Mouse (Mus musculus) embryo, embryonic 11.5 days (tissue): ENCODE measurements around the gene Dbn1.
A peak's percentile ranks its signal among the peaks of the same experiment; 100 is the strongest.

Source experiments
- DNase-seq: peaks from one replicate; pipeline ENCODE4 v3.0.0-alpha.2; 2012; ENCODE audit warnings: low read depth, low spot score

Dbn1 gene

GRCm38 (mm10) chr13:55510668-55511491 is 23.0 kb upstream of the Dbn1 start:
- DNase-seq = peak; percentile 37

DNA sequence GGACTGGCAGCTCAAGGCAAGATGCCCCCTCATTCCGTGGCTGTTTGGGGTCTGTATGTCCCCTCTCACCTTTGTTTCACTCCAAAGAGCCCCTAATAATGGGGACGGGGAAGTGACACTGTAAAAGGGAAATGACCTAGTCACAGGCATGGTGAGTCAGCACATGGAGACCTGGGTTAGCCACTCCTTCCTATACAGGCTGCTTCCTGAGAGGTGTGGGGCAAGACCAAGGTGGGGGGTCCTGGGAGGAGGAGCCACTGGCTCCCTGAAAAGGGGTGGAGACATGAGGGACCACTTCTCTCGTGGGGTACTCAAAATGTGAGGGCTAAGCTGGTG is 22.4 kb upstream of the Dbn1 start:
- no peak for DNase-seq

- no peak for DNase-seq
Measured at GRCm38 (mm10) chr13:55508531-55508930, 20.6 kb upstream of the Dbn1 start.

DNA sequence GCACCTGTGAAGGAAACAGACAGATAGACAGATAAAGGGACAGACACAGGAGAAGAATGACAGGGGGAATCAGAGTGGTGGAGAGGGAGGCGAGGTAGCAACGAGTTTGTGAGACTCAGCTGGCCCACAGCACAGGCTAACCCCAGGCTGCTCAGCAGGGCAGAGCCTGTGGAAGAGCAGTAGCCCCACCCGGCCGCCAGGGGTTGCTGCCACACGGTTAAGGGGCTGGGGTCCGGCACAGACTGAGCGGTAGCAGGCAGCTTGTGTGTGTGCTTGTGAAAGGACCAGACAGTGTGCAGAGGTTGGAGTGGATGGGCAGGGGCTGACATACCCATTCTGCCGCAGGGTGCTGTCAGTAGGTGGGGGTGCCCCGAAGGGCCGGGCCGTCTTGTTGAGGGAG is 20.0 kb upstream of the Dbn1 start:
- DNase-seq = no peak

- no peak for DNase-seq
Measured at GRCm38 (mm10) chr13:55506697-55507096, 18.8 kb upstream of the Dbn1 start.

- DNase-seq = no peak
Measured at GRCm38 (mm10) chr13:55505810-55506209, 17.9 kb upstream of the Dbn1 start.

DNA sequence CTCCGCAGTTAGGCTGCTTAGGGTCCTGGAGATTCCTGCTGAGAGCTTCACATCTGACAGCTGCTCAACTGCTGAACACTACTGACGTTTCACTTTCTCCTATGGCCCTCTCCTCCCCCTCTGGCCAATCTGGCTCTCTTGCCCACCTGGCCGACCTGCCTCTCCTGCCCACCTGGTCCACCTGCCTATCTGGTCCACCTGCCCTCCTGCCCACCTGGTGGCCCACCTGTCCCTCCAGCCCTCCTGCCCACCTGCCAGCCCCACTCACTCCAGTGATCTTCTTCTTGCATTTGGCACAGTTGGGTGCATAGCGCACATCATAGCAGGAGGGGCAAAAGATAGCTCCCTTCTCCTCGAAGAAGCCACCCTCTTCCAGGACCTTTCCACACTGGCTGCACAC is 16.5 kb upstream of the Dbn1 start:
- no peak for DNase-seq

GRCm38 (mm10) chr13:55502405-55502804 is 14.5 kb upstream of the Dbn1 start:
- no peak for DNase-seq

GRCm38 (mm10) chr13:55500575-55500974 is 12.7 kb upstream of the Dbn1 start:
- no peak for DNase-seq

- no peak for DNase-seq
Measured at GRCm38 (mm10) chr13:55498906-55499305, 11.0 kb upstream of the Dbn1 start.

DNA sequence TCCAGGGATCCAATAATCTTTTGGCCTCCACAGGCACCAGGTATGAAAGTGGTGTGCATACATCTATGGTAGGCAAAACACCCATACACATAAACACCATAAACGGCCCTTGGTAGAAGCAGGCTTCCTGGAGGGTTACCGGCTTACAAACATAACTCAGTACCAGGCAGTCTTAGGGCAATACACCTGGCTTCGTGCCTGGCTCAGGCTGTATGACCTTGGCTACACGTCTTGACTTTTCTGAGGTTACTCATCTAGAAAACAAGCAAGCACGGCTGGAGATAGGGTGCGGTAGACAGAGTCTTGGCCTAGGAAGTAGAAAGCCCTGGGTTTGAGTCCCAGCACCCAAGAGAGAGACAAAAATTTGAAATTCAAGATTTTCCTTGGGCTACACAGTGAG is 8.8 kb upstream of the Dbn1 start:
- DNase-seq = no peak

DNA sequence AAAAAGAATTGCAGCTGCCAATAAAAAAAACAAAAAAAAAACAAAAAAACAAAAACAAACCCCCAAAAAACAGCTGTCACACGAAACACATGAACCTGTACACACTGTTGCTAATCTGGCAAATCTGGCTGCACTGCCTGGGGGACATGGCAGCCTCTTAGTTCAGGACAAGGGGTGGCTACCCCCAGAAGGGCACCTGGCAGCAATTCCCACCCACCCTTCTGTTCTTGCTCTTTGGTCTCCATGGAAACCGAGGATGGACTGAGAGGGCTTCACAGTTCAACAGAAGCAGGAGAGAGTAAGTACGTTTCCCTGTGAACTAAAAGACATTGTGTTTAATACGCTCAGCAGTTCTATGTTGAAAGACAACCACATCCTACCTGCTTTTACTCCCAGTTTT is 7.8 kb upstream of the Dbn1 start:
- no peak for DNase-seq

DNA sequence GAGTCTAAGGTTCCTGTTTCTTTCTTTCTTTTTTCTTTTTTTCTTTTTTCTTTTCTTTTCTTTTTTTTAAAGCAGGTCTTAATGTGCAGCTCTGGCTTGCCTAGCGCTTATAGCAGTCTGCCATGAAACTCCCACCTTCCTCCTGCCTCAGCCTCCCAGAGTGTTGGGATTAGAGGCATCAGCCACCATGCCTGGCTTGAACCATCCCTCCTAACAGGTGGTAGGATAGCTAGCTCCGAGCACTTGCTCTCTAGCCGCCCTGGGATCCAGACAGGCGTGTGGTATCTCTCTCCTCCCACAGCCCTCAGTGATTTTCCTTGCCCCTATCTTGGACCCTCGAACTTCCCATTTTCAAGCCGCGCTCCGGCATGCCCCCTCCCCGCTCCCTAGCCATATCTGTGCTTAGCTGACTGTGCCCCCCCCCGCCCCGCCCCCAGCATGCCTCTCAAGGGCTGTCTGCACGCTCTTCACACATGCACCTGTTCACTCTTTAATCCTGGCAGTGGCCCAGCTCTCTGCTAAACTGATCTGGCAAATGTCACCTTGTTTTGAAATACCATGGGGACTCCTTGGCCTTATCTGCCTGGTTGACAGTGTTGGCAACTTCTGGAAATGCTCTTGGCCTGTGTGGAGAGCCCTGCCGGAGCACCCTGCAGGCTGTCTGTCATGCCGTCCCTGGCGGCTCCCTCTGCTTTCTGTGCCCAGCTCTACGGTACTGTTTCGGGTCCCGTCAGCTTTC is 7.1 kb upstream of the Dbn1 start:
- DNase-seq = no peak

DNA sequence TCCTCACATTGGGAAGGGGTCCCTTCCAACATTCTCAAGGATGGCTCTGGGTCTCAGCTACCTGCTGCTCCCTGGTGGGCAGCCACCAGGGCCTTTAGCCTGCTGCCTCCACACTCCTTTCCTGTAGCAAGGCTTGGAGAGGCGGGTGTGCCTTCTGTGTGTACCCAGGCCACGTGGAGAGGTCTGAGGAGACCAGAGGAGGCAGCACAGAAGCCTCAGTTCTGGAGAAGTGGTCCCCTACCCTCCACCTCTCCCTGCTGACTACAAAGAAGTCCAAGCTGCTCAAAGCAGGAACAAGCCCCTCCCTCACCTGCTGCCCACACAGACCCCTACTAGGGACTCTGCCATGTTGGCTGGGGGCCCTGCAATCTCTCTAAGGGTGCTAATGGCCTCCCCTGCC is 6.3 kb upstream of the Dbn1 start:
- no peak for DNase-seq

DNA sequence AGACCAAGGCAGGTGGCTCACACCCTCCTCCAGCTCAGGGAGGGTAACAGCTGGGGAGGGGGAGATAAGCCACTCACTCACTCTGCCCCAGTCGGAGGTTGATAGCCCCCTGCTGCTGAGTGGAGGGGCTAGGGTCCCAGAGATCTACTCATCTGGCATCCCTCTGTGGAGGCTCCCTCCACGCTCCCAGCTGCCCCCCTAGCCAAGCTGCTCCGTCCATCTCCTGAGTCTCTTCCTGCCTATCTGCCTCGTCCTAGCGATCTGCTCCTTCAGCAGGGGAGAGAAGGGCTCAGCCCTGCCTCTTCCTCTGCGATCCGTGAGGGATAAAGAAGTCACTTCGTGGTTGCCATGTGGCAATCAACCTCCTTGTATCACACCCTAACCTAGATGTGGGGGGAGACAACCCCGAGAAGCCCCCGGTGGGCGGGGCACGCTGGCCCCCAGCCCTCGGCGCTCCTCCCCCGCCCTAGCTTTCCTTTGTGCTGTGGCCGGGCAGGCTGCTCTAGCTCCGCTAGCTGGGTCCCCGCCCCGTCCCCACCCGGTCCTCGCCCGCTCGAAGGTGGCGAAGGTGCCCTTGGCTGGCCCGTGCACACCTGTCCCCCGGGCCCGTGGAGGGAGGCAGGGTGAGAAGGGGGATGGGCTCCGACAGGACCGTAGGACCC is 864 bp downstream of the Dbn1 start:
- DNase-seq = no peak

DNA sequence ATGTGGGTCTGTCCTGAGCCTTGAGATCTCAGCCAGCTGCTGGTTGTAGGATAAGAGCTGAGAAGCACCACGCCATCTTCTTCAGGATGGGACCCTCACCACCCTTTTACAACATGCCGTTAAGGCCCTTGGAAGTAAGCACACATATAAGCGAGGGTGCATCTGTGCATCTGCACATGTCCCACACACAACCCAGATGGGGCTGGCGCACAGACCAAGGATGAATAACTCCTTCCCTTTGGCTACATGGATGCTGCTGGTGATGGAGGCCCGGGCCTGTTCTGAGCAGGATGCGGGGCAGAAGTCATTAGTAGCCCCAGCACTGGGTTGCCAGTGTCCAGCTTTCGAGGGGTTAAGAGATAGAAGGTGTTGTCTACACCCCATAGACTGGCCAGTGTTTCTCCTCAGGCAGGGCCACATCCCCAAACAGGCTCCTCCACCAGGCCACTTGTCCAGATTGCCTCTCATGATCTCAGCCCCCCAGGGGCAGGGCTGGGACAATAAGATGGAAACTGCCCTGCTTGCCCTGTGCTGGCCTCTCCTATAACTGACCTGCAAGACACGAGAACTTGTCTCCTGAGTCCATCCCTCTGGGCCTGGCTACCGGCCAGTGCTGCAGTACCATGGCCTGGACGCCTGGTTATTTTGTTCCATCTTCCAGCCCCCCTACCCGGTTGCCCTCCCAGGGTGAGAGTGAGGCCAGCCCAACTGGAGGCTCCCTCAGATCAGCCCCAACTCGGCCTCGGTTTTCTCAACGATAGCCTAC is 1.7 kb downstream of the Dbn1 start:
- no peak for DNase-seq

DNA sequence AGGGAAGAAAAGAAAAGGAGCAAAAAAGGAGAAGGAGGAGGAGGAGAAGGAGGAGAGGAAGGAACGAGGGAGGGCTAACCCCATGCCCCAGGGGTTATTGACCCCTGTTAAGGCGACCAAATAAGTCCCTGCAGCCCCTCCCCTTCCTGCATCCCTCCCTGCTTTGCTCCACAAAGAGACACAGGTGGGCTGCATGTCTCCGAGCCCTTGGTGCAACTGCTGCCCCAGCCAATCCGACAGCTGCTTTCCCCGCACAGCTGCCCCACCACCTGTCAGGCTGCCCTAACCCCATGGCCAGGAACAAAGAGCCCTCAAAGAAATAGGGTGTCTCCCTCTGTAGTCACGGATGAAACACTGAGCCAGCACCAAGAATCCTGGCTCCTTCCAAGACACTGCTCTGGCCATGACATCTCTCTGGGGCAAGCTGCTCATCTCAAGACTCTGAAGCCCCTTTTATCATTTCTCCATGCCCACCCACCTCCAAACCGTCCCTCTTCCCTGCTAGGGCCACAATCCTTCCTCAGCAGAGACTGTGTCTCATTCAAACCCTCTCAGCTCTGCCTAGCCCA is 3.3 kb downstream of the Dbn1 start:
- no peak for DNase-seq

- DNase-seq = no peak
Measured at GRCm38 (mm10) chr13:55483593-55483992, 4.3 kb downstream of the Dbn1 start.

- no peak for DNase-seq
Measured at GRCm38 (mm10) chr13:55483071-55483470, 4.8 kb downstream of the Dbn1 start.

DNA sequence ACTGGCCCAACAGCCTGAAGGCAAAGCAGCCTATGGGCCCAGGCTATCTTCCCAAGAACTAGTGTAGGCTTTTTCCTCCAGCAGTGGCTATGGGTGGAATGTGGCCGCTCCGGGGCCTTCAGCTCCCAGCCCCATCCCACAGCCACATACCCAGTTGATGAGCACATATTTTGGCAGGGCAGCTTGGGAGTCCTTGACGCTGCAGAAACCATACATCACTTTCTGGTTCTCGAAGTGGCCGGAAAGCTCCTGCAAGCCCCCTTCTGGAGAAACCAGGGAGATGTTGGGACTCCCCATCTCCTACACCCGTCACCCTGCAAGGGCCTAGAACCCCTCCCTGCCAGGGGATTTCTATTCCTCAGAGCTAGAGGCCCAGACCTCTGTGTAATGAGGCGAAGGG is 5.4 kb downstream of the Dbn1 start:
- DNase-seq = no peak

GRCm38 (mm10) chr13:55479929-55480328 is 8.0 kb downstream of the Dbn1 start:
- DNase-seq = no peak

DNA sequence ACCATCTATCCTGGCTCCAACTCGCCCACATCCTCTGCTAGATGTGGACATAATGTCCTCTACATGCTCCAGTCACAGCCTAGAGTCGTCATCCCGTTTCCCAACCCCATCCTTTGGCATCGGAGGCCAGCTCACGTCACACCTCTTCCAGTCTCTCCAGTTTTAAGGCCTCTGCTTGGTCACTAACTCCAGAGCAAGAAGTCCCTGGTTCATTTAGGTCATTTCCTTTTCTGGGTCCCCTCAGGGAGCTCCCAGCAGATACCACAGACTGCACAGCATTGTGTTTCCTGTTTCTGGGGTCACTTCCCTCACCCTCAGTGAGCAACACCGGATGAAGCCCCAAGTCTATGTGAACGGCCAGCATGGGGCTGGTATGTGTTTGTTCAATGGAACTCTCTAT is 8.9 kb downstream of the Dbn1 start:
- no peak for DNase-seq
